Mouse (Mus musculus): ENCODE measurements around the gene Uqcc2.

Uqcc2 gene

GRCm38 (mm10) chr17:27074849-27075745, 58.6 kb downstream of the Uqcc2 start:
- no peak for DNase-seq (ENCODE audit: low spot score)

GRCm38 (mm10) chr17:27074236-27074635, 59.5 kb downstream of the Uqcc2 start:
- no peak for DNase-seq (ENCODE audit: low spot score)

- DNase-seq (ENCODE audit: low spot score) = no peak
These were observed 59.9 kb downstream of the Uqcc2 start for GRCm38 (mm10) chr17:27073778-27074177.

GRCm38 (mm10) chr17:27073126-27073525, 60.6 kb downstream of the Uqcc2 start:
- DNase-seq (ENCODE audit: low spot score) = no peak

Data from urinary bladder, postnatal 25 days (tissue).